ENCODE assay signal across 8 mouse cellular contexts in genomic region chr2:52578846-52579245, GRCm38 (mm10).
DNase-seq lines count a peak whose midpoint lies in the region; ATAC-seq and TF ChIP-seq lines count a peak whose summit lies in the region.
"Had no signal": no experiment of that assay in that cellular context is flagged by ENCODE, and none has a peak within 500 bp of the region (broad histone marks: within the 10 kb centered on the region; RNA-seq: fewer than 3 reads in every experiment).

No protein-coding gene starts in this region.

- peak; percentile 54; the same call in 1 of the 2 replicates for ATAC-seq in heart, postnatal 0 days (ENCODE audit: insufficient read depth, low read depth)

- H3K9me3 ChIP-seq in heart, postnatal 0 days (replicated peaks; ENCODE audit: control insufficient read depth, low read length), result no peaks in the 10 kb centered on the region

- no peaks in the 10 kb centered on the region for H3K27me3 ChIP-seq in heart, postnatal 0 days (ENCODE audit: control insufficient read depth, insufficient read depth, low read length)

- H3K36me3 ChIP-seq in heart, postnatal 0 days (replicated peaks; ENCODE audit: control insufficient read depth, insufficient read depth, low read length), result no peaks in the 10 kb centered on the region

- TF ChIP-seq EP300 in heart, postnatal 0 days (IDR thresholded peaks at IDR 0.05; ENCODE audit: low read depth), result no peak

- DNase-seq in kidney, adult 9 months, result peak; percentile 79
- no peak for DNase-seq in kidney, postnatal 10 days
- DNase-seq in gastrocnemius, adult 18-20 months (ENCODE audit: low spot score), result peak; percentile 73
- peak; percentile 28 for DNase-seq in heart, postnatal 0 days (ENCODE audit: low spot score)
- peak; percentile 47 for DNase-seq in ovary, postnatal 36 days (ENCODE audit: low spot score)
- DNase-seq in thymus, postnatal 4 days, result no peak
- DNase-seq in embryo, embryonic 10.5 days (ENCODE audit: low spot score), result no peak
- DNase-seq: cerebellum, adult 11 months had no signal

- H3K4me1 ChIP-seq in heart, postnatal 0 days (ENCODE audit: control insufficient read depth, insufficient read depth), result peaks cover 18% of the 10 kb centered on the region

- H3K4me2 ChIP-seq in heart, postnatal 0 days (ENCODE audit: low read depth, low read length), result no peak overlapping the region

- peak overlapping the region; percentile 61 for H3K27ac ChIP-seq in heart, postnatal 0 days (ENCODE audit: low read depth)

- no peak for TF ChIP-seq CTCF in heart, postnatal 0 days (IDR thresholded peaks at IDR 0.05; ENCODE audit: low read depth)

- H3K4me3 ChIP-seq in heart, postnatal 0 days (ENCODE audit: low read depth, low read length), result no peak overlapping the region

- 30% methylated on average over 3 of the region's 3 CpGs for WGBS in heart, postnatal 0 days

- no peak overlapping the region for H3K9ac ChIP-seq in heart, postnatal 0 days (replicated peaks; ENCODE audit: low read depth, low read length)

Comparison
In these comparisons a context has a peak if more than half of its experiments do, and no peak if none do; other contexts are left out.
1. DNase-seq: peak in kidney, adult 9 months (single experiment), gastrocnemius, adult 18-20 months (single experiment), heart, postnatal 0 days (single experiment) and ovary, postnatal 36 days (single experiment); none in kidney, postnatal 10 days (single experiment), thymus, postnatal 4 days (single experiment) and embryo, embryonic 10.5 days (single experiment).